Mouse (Mus musculus) lung, postnatal 0 days (tissue): Measurements from ENCODE around the gene Rps6kb2.

Experiments used
- CTCF ChIP-seq: IDR thresholded peaks from 2 replicates; pipeline ENCODE4 v1.5.1; 2016; ENCODE audit warnings: antibody characterized with exemption, mild to moderate bottlenecking
- EP300 ChIP-seq: IDR thresholded peaks from 2 replicates; pipeline ENCODE4 v1.6.1; 2016; ENCODE audit warnings: antibody characterized with exemption, mild to moderate bottlenecking, control low read depth

- no peak for TF ChIP-seq EP300
- TF ChIP-seq CTCF, result peak; percentile 99
Observed at GRCm38 (mm10) chr19:4169378-4169784, 6.2 kb upstream of the Rps6kb2 start.
